In genomic region chr4:154944121-154944590, GRCm38 (mm10) we compare ENCODE assay signal across 8 mouse cellular contexts. TPM values are rescaled to one million over a fixed set of nuclear protein-coding genes. Genes with fewer than 3 reads are reported as not detected.
DNase-seq lines count a peak whose midpoint lies in the region; ATAC-seq and TF ChIP-seq lines count a peak whose summit lies in the region.

No protein-coding gene starts in this region.

- WGBS in bone marrow, adult 2 months, result 13% methylated on average over 2 of the region's 2 CpGs
- WGBS in heart, embryonic 12.5 days, result 14% methylated on average over 2 of the region's 2 CpGs
- WGBS in kidney, embryonic 15.5 days, result 22% methylated on average over 2 of the region's 2 CpGs
- 18% methylated on average over 2 of the region's 2 CpGs for WGBS in midbrain, postnatal 0 days

- H3K79me2 ChIP-seq in C2C12 (ENCODE audit: control insufficient read depth, insufficient read depth), result no peaks in the 10 kb centered on the region

- H3K4me2 ChIP-seq in heart, embryonic 12.5 days, result no peak overlapping the region
- H3K4me2 ChIP-seq in kidney, embryonic 15.5 days, result no peak overlapping the region
- H3K4me2 ChIP-seq in midbrain, postnatal 0 days (ENCODE audit: low read depth, low read length, poor library complexity, severe bottlenecking), result no peak overlapping the region

- no peaks in the 10 kb centered on the region for H3K9me3 ChIP-seq in heart, embryonic 12.5 days (replicated peaks)
- no peaks in the 10 kb centered on the region for H3K9me3 ChIP-seq in kidney, embryonic 15.5 days (replicated peaks)
- H3K9me3 ChIP-seq in midbrain, postnatal 0 days (ENCODE audit: low read length), result no peaks in the 10 kb centered on the region

- no peak overlapping the region for H3K4me3 ChIP-seq in C2C12 (ENCODE audit: insufficient read depth, poor library complexity, severe bottlenecking)
- no peak overlapping the region for H3K4me3 ChIP-seq in bone marrow, adult 2 months (replicated peaks; ENCODE audit: control insufficient read depth, low read depth, low read length)
- no peak overlapping the region for H3K4me3 ChIP-seq in embryonic fibroblast, embryonic 13.5 days (ENCODE audit: insufficient read depth, low read length)
- H3K4me3 ChIP-seq in heart, embryonic 12.5 days, result no peak overlapping the region
- no peak overlapping the region for H3K4me3 ChIP-seq in kidney, embryonic 15.5 days (replicated peaks)
- H3K4me3 ChIP-seq in midbrain, postnatal 0 days (ENCODE audit: low read depth, low read length), result no peak overlapping the region

- peaks cover 13% of the 10 kb centered on the region for H3K27me3 ChIP-seq in C2C12 (ENCODE audit: control insufficient read depth, insufficient read depth, insufficient read length)
- H3K27me3 ChIP-seq in heart, embryonic 12.5 days (replicated peaks), result peaks cover 12% of the 10 kb centered on the region
- H3K27me3 ChIP-seq in kidney, embryonic 15.5 days, result peaks cover 15% of the 10 kb centered on the region
- H3K27me3 ChIP-seq in midbrain, postnatal 0 days (ENCODE audit: insufficient read depth, low read length), result no peaks in the 10 kb centered on the region

- no peak overlapping the region for H3K9ac ChIP-seq in heart, embryonic 12.5 days
- H3K9ac ChIP-seq in kidney, embryonic 15.5 days, result no peak overlapping the region
- no peak overlapping the region for H3K9ac ChIP-seq in midbrain, postnatal 0 days (replicated peaks; ENCODE audit: low read length, poor library complexity, severe bottlenecking)

- peak overlapping the region; percentile 31; the same call in 1 of the 2 replicates for H3K27ac ChIP-seq in bone marrow, adult 2 months (ENCODE audit: control insufficient read depth, insufficient read depth, low read depth, low read length, poor library complexity)
- no peak overlapping the region for H3K27ac ChIP-seq in embryonic fibroblast, embryonic 13.5 days (ENCODE audit: insufficient read depth, low read length)
- H3K27ac ChIP-seq in heart, embryonic 12.5 days (ENCODE audit: poor library complexity, severe bottlenecking), result no peak overlapping the region
- no peak overlapping the region for H3K27ac ChIP-seq in kidney, embryonic 15.5 days
- H3K27ac ChIP-seq in midbrain, postnatal 0 days (ENCODE audit: low read depth, low read length), result no peak overlapping the region

- TF ChIP-seq POLR2A in bone marrow, adult 2 months (IDR thresholded peaks at IDR 0.05; ENCODE audit: borderline replicate concordance, control insufficient read depth, low read depth, low read length), result no peak
- TF ChIP-seq POLR2A in embryonic fibroblast, embryonic 13.5 days (IDR thresholded peaks at IDR 0.05; ENCODE audit: low read depth, low read length), result no peak

- no peak overlapping the region for H3ac ChIP-seq in C2C12 (ENCODE audit: control insufficient read depth, insufficient read length, low read depth)

- TF ChIP-seq CTCF in C2C12 (IDR thresholded peaks at IDR 0.05; ENCODE audit: control insufficient read depth, insufficient read depth, insufficient read length), result peak; percentile 88
- peak; percentile 98 for TF ChIP-seq CTCF in bone marrow, adult 2 months (IDR thresholded peaks at IDR 0.05; ENCODE audit: control insufficient read depth, insufficient read depth, low read length)
- peak; percentile 76 for TF ChIP-seq CTCF in embryonic fibroblast, embryonic 13.5 days (IDR thresholded peaks at IDR 0.05; ENCODE audit: borderline replicate concordance, insufficient read depth, low read length)
- TF ChIP-seq CTCF in midbrain, postnatal 0 days (IDR thresholded peaks at IDR 0.05), result peak; percentile 98

- H3K79me3 ChIP-seq in C2C12 (ENCODE audit: low read depth), result no peaks in the 10 kb centered on the region

- ATAC-seq in heart, embryonic 12.5 days (ENCODE audit: insufficient number of reproducible peaks, low FRiP score), result peak; percentile 83
- ATAC-seq in kidney, embryonic 15.5 days (replicated peaks; ENCODE audit: low FRiP score), result peak; percentile 84
- ATAC-seq in midbrain, postnatal 0 days (ENCODE audit: low FRiP score), result peak; percentile 53

- H3K4me1 ChIP-seq in bone marrow, adult 2 months (ENCODE audit: control insufficient read depth, insufficient read depth, low read length), result peaks cover 4% of the 10 kb centered on the region
- H3K4me1 ChIP-seq in embryonic fibroblast, embryonic 13.5 days (ENCODE audit: control insufficient read depth, insufficient read depth, low read length), result no peaks in the 10 kb centered on the region
- 0 out of 2 replicates have a peak, but pooled peaks cover 11% of the 10 kb centered on the region for H3K4me1 ChIP-seq in heart, embryonic 12.5 days (replicated peaks)
- H3K4me1 ChIP-seq in kidney, embryonic 15.5 days, result peaks cover 15% of the 10 kb centered on the region
- peaks cover 7% of the 10 kb centered on the region; the same call in 1 of the 2 replicates for H3K4me1 ChIP-seq in midbrain, postnatal 0 days (ENCODE audit: insufficient read depth, low read length)

- DNase-seq in liver, result peak; percentile 85
- DNase-seq in midbrain, postnatal 0 days (ENCODE audit: low spot score), result peak; percentile 93
- peak; percentile 82 to 86 for DNase-seq in spleen, postnatal 4 days (ENCODE audit: low spot score in 2 of 2)

- H3K36me3 ChIP-seq in C2C12 (ENCODE audit: control insufficient read depth, insufficient read depth), result no peaks in the 10 kb centered on the region
- H3K36me3 ChIP-seq in heart, embryonic 12.5 days, result no peaks in the 10 kb centered on the region
- H3K36me3 ChIP-seq in kidney, embryonic 15.5 days, result no peaks in the 10 kb centered on the region
- H3K36me3 ChIP-seq in midbrain, postnatal 0 days (ENCODE audit: insufficient read depth, low read length), result no peaks in the 10 kb centered on the region

TF ChIP-seq in C2C12, 6 proteins besides CTCF, POLR2A, EP300 and RAD21:
- no peak for TF ChIP-seq MAX (IDR thresholded peaks at IDR 0.05)
- TF ChIP-seq USF1 (IDR thresholded peaks at IDR 0.05; ENCODE audit: low read depth), result no peak
- TF ChIP-seq FOSL1 (IDR thresholded peaks at IDR 0.05; ENCODE audit: insufficient read depth, low read length, poor library complexity, severe bottlenecking), result no peak
- TF ChIP-seq MYOG (IDR thresholded peaks at IDR 0.05; ENCODE audit: control insufficient read depth, extremely low read depth, insufficient read length), result no peak
- no peak for TF ChIP-seq MYOD1 (IDR thresholded peaks at IDR 0.05; ENCODE audit: control insufficient read depth, insufficient read length, low read depth)
- no peak for TF ChIP-seq CEBPB (IDR thresholded peaks at IDR 0.05; ENCODE audit: low read depth)

RNA-seq across cellular contexts. Expression of gene Tnfrsf14, which starts 15.8 kb away (rescaled TPM):
- 0.02 TPM for polyA plus RNA-seq in C2C12 (2012; fragmentation: generic; extraction: Trizol)
- polyA plus RNA-seq in bone marrow, adult 2 months (2011; ENCODE audit: insufficient read depth, insufficient read length, low replicate concordance, missing spikeins), result 155 and 183 TPM in 2 replicates
- 4.8 and 17.6 TPM in 2 replicates for polyA plus RNA-seq in embryonic fibroblast, embryonic 13.5 days (2011; ENCODE audit: insufficient read length, low read depth, missing spikeins)
- 1.8 and 2.9 TPM in 2 replicates for polyA plus RNA-seq in heart, embryonic 12.5 days (2016; fragmentation: Nextera tagmentation; extraction: Ambion mirVana)
- polyA plus RNA-seq in kidney, embryonic 15.5 days (2015; fragmentation: Nextera tagmentation; extraction: Ambion mirVana), result 1.7 TPM in 2 replicates
- 1.1 and 2.3 TPM in 2 replicates for total RNA-seq in midbrain, postnatal 0 days (2014; rRNA removed)
- polyA plus RNA-seq in midbrain, postnatal 0 days (2015; fragmentation: Nextera tagmentation; extraction: Ambion mirVana), result not detected in 2 replicates

RNA-seq across cellular contexts. Expression of gene Hes5, which starts 16.6 kb away (rescaled TPM):
- polyA plus RNA-seq in C2C12 (2012; fragmentation: generic; extraction: Trizol), result not detected
- not detected in 2 replicates for polyA plus RNA-seq in bone marrow, adult 2 months (2011; ENCODE audit: insufficient read depth, insufficient read length, low replicate concordance, missing spikeins)
- polyA plus RNA-seq in embryonic fibroblast, embryonic 13.5 days (2011; ENCODE audit: insufficient read length, low read depth, missing spikeins), result not detected in 2 replicates
- polyA plus RNA-seq in heart, embryonic 12.5 days (2016; fragmentation: Nextera tagmentation; extraction: Ambion mirVana), result 0.70 TPM in 1 of 2 replicates, not detected in the other
- polyA plus RNA-seq in kidney, embryonic 15.5 days (2015; fragmentation: Nextera tagmentation; extraction: Ambion mirVana), result 19.6 and 20.7 TPM in 2 replicates
- 111 and 115 TPM in 2 replicates for total RNA-seq in midbrain, postnatal 0 days (2014; rRNA removed)
- 165 and 180 TPM in 2 replicates for polyA plus RNA-seq in midbrain, postnatal 0 days (2015; fragmentation: Nextera tagmentation; extraction: Ambion mirVana)

RNA-seq across cellular contexts. Expression of gene Pank4, which starts 19.8 kb away (rescaled TPM):
- 22.2 TPM for polyA plus RNA-seq in C2C12 (2012; fragmentation: generic; extraction: Trizol)
- polyA plus RNA-seq in bone marrow, adult 2 months (2011; ENCODE audit: insufficient read depth, insufficient read length, low replicate concordance, missing spikeins), result 29.7 and 30.3 TPM in 2 replicates
- polyA plus RNA-seq in embryonic fibroblast, embryonic 13.5 days (2011; ENCODE audit: insufficient read length, low read depth, missing spikeins), result 19.0 and 19.8 TPM in 2 replicates
- 45.7 and 46.2 TPM in 2 replicates for polyA plus RNA-seq in heart, embryonic 12.5 days (2016; fragmentation: Nextera tagmentation; extraction: Ambion mirVana)
- polyA plus RNA-seq in kidney, embryonic 15.5 days (2015; fragmentation: Nextera tagmentation; extraction: Ambion mirVana), result 45.2 and 46.3 TPM in 2 replicates
- total RNA-seq in midbrain, postnatal 0 days (2014; rRNA removed), result 36.7 and 39.8 TPM in 2 replicates
- polyA plus RNA-seq in midbrain, postnatal 0 days (2015; fragmentation: Nextera tagmentation; extraction: Ambion mirVana), result 27.3 and 28.8 TPM in 2 replicates

RNA-seq across cellular contexts. Expression of gene Fam213b, which starts 45.2 kb away (rescaled TPM):
- 1.9 TPM for polyA plus RNA-seq in C2C12 (2012; fragmentation: generic; extraction: Trizol)
- 16.6 and 32.5 TPM in 2 replicates for polyA plus RNA-seq in bone marrow, adult 2 months (2011; ENCODE audit: insufficient read depth, insufficient read length, low replicate concordance, missing spikeins)
- polyA plus RNA-seq in embryonic fibroblast, embryonic 13.5 days (2011; ENCODE audit: insufficient read length, low read depth, missing spikeins), result 13.2 and 13.7 TPM in 2 replicates
- 35.8 and 38.5 TPM in 2 replicates for polyA plus RNA-seq in heart, embryonic 12.5 days (2016; fragmentation: Nextera tagmentation; extraction: Ambion mirVana)
- 34.1 and 40.6 TPM in 2 replicates for polyA plus RNA-seq in kidney, embryonic 15.5 days (2015; fragmentation: Nextera tagmentation; extraction: Ambion mirVana)
- total RNA-seq in midbrain, postnatal 0 days (2014; rRNA removed), result 34.9 and 36.6 TPM in 2 replicates
- 73.3 and 90.9 TPM in 2 replicates for polyA plus RNA-seq in midbrain, postnatal 0 days (2015; fragmentation: Nextera tagmentation; extraction: Ambion mirVana)

Comparison
In these comparisons a context has a peak if more than half of its experiments do, and no peak if none do; other contexts are left out.
1. RNA of gene Hes5, which starts 16.6 kb away (polyA plus RNA-seq): 165 to 180 TPM in midbrain, postnatal 0 days and 19.6 to 20.7 TPM in kidney, embryonic 15.5 days; not detected in bone marrow, adult 2 months, 0.70 TPM in heart, embryonic 12.5 days, not detected in C2C12 (single experiment) and not detected in embryonic fibroblast, embryonic 13.5 days; every median in the first group is over 10 times any median in the second.
2. Peak in every context shown above with its lines, with median percentiles within 50 percentile points of each other: CTCF ChIP-seq, ATAC-seq and DNase-seq.